Mouse (Mus musculus) C2C12 (cell line): ENCODE measurements around the gene Gss. TPM values are rescaled to one million over a fixed set of nuclear protein-coding genes. Genes with fewer than 3 reads are reported as not detected.

Experiments
- H3K27me3 ChIP-seq: one replicate; pipeline ENCODE4 v1.6.1; 2011; ENCODE audit not compliant: control insufficient read depth, insufficient read depth, insufficient read length
- H3K36me3 ChIP-seq: one replicate; pipeline ENCODE4 v1.6.1; 2011; ENCODE audit not compliant: control insufficient read depth, insufficient read depth
- H3K4me3 ChIP-seq: one replicate; pipeline ENCODE4 v1.5.1; 2011; ENCODE audit warnings: mild to moderate bottlenecking, control low read depth; ENCODE audit not compliant: poor library complexity, insufficient read depth, severe bottlenecking
- H3K79me2 ChIP-seq: one replicate; pipeline ENCODE4 v1.6.1; 2011; ENCODE audit not compliant: control insufficient read depth, insufficient read depth
- H3K79me3 ChIP-seq: one replicate; pipeline ENCODE4 v1.6.1; 2011; ENCODE audit warnings: low read depth, control low read depth
- H3ac ChIP-seq: one replicate; pipeline ENCODE3; 2011; ENCODE audit warnings: low read depth; ENCODE audit not compliant: control insufficient read depth, insufficient read length
- CEBPB ChIP-seq: IDR thresholded peaks from one replicate; pipeline ENCODE4 v1.6.1; 2011; ENCODE audit warnings: low read depth, mild to moderate bottlenecking, control low read depth, moderate library complexity
- CTCF ChIP-seq: IDR thresholded peaks from one replicate; pipeline ENCODE4 v1.5.1; 2011; ENCODE audit not compliant: control insufficient read depth, insufficient read depth, insufficient read length
- FOSL1 ChIP-seq: IDR thresholded peaks from one replicate; pipeline ENCODE4 v1.8.0; 2011; ENCODE audit warnings: mild to moderate bottlenecking, low read length; ENCODE audit not compliant: poor library complexity, insufficient read depth, severe bottlenecking
- MAX ChIP-seq: IDR thresholded peaks from one replicate; pipeline ENCODE4 v1.6.1; 2011; ENCODE audit warnings: mild to moderate bottlenecking, control low read depth
- MYOD1 ChIP-seq: IDR thresholded peaks from one replicate; pipeline ENCODE4 v1.6.1; 2011; ENCODE audit warnings: low read depth; ENCODE audit not compliant: control insufficient read depth, insufficient read length
- MYOG ChIP-seq: IDR thresholded peaks from one replicate; pipeline ENCODE4 v1.6.1; 2011; ENCODE audit not compliant: control insufficient read depth, insufficient read length; ENCODE audit errors: extremely low read depth
- USF1 ChIP-seq: IDR thresholded peaks from one replicate; pipeline ENCODE4 v1.6.1; 2011; ENCODE audit warnings: low read depth, mild to moderate bottlenecking, control low read depth, moderate library complexity
- polyA plus RNA-seq: library from polyadenylated mRNA; unstranded; fragments of >200 nt; fragmentation: generic; extraction: Trizol; gene quantifications from one replicate; pipeline ENCODE4 v1.2.1, GENCODE M21; 2012; ENCODE audit warnings: missing spikeins

The Gss gene
- polyA plus RNA-seq, 1 experiment: 39.4 TPM

GRCm38 (mm10) chr2:155626277-155626676, 33.7 kb upstream of the Gss start:
- Histone ChIP-seq H3K4me3 (no peak overlapping the region), H3K27me3 (no peaks in the 10 kb centered on the region), H3K79me3 (no peaks in the 10 kb centered on the region), H3K79me2 (no peaks in the 10 kb centered on the region), H3K36me3 (no peaks in the 10 kb centered on the region), H3ac (no peak overlapping the region)
- no peak for TF ChIP-seq FOSL1
- no peak for TF ChIP-seq MAX
- no peak for TF ChIP-seq CTCF
- no peak for TF ChIP-seq CEBPB
- TF ChIP-seq MYOD1: no peak
- no peak for TF ChIP-seq MYOG
- TF ChIP-seq USF1: no peak

- Histone ChIP-seq H3ac (no peak overlapping the region), H3K79me3 (no peaks in the 10 kb centered on the region), H3K27me3 (no peaks in the 10 kb centered on the region), H3K79me2 (no peaks in the 10 kb centered on the region), H3K36me3 (no peaks in the 10 kb centered on the region), H3K4me3 (no peak overlapping the region)
- TF ChIP-seq FOSL1: peak; percentile 91
- no peak for TF ChIP-seq MYOG
- peak; percentile 93 for TF ChIP-seq MAX
- TF ChIP-seq CTCF: peak; percentile 34
Observed at GRCm38 (mm10) chr2:155624730-155625129, 32.1 kb upstream of the Gss start.

DNA sequence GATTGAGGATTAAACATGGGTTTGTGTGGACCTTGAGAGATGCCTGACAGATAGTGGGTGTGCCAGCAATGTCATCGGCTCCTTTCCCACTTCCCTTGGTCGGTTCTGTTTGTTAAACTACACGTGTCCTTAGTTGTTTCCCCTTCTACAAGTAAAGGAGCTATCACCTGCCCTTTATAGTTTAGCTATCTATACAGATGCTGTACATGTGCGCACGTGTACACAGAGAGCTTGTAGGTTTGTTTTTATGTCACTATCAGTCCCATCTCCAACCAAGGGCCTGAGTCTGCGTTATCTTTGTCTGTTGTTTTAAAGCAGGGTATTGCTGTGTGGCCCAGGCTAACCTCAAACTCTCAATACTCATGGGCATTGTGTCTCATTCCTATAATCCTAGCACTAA, 31.4 kb upstream of the Gss start:
- TF ChIP-seq USF1 (no peak), MYOD1 (no peak), CEBPB (no peak), MYOG (no peak), FOSL1 (no peak), CTCF (no peak), MAX (no peak)
- Histone ChIP-seq H3K27me3 (no peaks in the 10 kb centered on the region), H3K36me3 (no peaks in the 10 kb centered on the region), H3K79me3 (no peaks in the 10 kb centered on the region), H3ac (no peak overlapping the region), H3K79me2 (no peaks in the 10 kb centered on the region), H3K4me3 (no peak overlapping the region)

- Histone ChIP-seq H3K27me3 (no peaks in the 10 kb centered on the region), H3ac (no peak overlapping the region), H3K4me3 (no peak overlapping the region), H3K36me3 (no peaks in the 10 kb centered on the region), H3K79me3 (no peaks in the 10 kb centered on the region), H3K79me2 (no peaks in the 10 kb centered on the region)
- TF ChIP-seq FOSL1 (no peak), MYOG (no peak), CTCF (no peak), MYOD1 (no peak), CEBPB (no peak), USF1 (no peak), MAX (no peak)
Observed at GRCm38 (mm10) chr2:155622606-155623005, 30.0 kb upstream of the Gss start.

DNA sequence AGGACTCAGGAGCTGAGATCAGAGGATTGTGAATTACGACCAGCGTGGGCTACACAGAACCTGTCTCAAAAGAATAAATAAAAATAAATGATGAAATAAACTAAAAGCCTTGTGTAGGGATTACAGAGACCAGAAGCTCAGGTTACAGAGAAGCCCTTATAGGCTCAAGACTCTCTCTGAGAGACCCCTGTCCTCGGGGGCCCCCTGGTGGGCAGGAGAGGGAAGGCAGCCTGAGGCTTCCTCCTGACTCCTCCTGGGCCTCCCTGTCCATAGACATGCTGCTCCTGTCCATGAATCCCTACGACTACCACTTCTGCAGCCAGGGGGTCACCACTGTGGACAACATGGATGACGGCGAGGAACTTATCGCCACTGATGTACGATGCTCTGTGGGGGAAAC, 27.2 kb upstream of the Gss start:
- no peak for TF ChIP-seq MYOG
- TF ChIP-seq CTCF: peak; percentile 78
- H3K36me3 ChIP-seq: no peaks in the 10 kb centered on the region
- H3K79me2 ChIP-seq: no peaks in the 10 kb centered on the region
- no peak overlapping the region for H3ac ChIP-seq
- H3K4me3 ChIP-seq: no peak overlapping the region
- H3K27me3 ChIP-seq: peaks cover 8% of the 10 kb centered on the region
- no peaks in the 10 kb centered on the region for H3K79me3 ChIP-seq

- TF ChIP-seq CTCF (no peak), MYOG (no peak), FOSL1 (no peak), MAX (no peak), MYOD1 (no peak), CEBPB (no peak), USF1 (no peak)
- H3K4me3 ChIP-seq: no peak overlapping the region
- H3K79me3 ChIP-seq: no peaks in the 10 kb centered on the region
- H3K36me3 ChIP-seq: no peaks in the 10 kb centered on the region
- peaks cover 22% of the 10 kb centered on the region for H3K27me3 ChIP-seq
- no peaks in the 10 kb centered on the region for H3K79me2 ChIP-seq
- H3ac ChIP-seq: no peak overlapping the region
Observed at GRCm38 (mm10) chr2:155616971-155617370, 24.4 kb upstream of the Gss start.

- H3K4me3 ChIP-seq: no peak overlapping the region
- peaks cover 38% of the 10 kb centered on the region for H3K27me3 ChIP-seq
- no peaks in the 10 kb centered on the region for H3K79me3 ChIP-seq
- H3K36me3 ChIP-seq: no peaks in the 10 kb centered on the region
- no peaks in the 10 kb centered on the region for H3K79me2 ChIP-seq
- H3ac ChIP-seq: no peak overlapping the region
- TF ChIP-seq MYOG: no peak
- no peak for TF ChIP-seq CTCF
- no peak for TF ChIP-seq MAX
- TF ChIP-seq USF1: no peak
- TF ChIP-seq FOSL1: no peak
- no peak for TF ChIP-seq MYOD1
- TF ChIP-seq CEBPB: no peak
Observed at GRCm38 (mm10) chr2:155613953-155614352, 21.3 kb upstream of the Gss start.
